Mouse (Mus musculus): ENCODE measurements around the gene Fut9.

Gene Fut9

DNA sequence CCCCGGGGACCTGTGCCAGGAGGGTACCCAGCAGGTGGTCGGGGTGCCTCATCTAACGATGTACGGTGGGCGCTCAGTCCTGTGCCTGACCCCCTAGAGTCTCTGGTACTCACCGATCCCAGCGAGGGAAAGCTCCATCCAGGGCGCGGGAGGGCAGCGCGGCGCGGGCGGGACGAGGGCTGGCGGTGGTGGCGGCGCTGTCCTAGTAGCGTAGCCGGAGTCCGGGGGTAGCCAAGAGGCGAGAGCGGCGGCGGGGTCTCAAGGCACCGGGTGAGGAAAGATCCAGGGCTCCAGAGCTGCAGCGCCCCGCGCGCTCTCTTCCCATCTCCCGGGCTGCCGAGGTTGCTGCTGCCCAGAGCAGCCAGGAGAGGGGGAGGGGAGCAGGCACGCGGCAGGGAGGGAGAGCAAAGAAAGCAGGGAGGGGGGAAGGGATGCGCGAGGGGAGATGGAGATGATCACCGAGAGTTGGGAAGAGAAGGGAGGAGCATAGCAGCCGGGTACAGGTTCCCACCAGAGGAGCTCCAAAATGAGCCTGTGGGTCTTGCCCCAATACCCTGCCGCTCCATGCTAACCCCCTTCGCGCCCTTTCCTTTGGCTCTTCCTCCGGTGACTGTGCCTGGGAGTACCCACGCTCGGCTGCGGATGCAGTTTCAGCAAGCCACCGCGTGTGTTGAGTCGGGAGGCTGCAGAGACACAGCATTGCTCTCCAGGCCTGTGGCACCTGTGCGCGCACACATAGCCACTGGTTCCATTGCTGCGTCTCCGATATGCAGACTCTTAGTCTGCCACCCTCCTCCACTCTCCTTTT lies at the start of gene Fut9:
Gene Fut9, minus strand, starts transcription at position 769 of the 808 bp plus-strand sequence.
- no peak for DNase-seq (ENCODE audit: low spot score)

DNA sequence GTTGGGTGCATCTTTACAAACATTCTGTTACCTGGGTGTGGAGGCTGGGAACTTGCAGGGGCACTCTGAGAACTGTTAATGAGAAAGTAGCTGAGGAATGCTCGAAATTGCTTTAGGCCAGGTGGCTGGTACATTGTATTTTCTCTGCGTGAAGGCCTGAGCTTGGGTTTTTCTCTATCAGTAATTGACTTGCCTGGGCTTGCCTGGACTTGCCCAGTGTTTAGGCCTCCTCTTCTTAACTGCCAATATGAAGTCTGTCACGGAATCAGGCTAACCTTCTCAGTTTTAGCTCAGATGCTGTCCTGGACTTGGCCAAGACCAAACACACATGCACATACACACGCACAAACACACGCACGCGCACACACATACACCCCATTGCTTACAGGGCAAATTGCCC lies 15.7 kb upstream of the Fut9 start:
- no peak for DNase-seq (ENCODE audit: low spot score)

DNA sequence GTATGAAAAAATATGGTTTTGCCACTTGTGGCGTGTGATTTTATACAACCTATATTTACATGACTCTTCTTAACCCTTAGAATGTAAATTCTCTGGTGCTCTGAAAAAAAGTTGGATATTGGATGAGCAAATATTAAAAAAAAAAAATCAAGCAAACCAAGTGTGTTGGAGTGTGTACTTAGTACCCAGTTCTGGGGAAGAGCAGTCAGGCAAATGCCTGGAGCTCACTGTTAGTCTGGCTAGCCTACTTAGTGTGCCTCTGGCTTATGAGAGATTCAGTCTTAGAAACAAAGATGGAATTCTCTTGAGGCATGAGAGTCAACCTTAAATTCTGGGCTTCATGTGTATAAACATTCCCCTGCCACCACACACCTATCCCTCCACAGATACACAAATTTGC lies 13.3 kb upstream of the Fut9 start:
- no peak for DNase-seq (ENCODE audit: low spot score)

DNA sequence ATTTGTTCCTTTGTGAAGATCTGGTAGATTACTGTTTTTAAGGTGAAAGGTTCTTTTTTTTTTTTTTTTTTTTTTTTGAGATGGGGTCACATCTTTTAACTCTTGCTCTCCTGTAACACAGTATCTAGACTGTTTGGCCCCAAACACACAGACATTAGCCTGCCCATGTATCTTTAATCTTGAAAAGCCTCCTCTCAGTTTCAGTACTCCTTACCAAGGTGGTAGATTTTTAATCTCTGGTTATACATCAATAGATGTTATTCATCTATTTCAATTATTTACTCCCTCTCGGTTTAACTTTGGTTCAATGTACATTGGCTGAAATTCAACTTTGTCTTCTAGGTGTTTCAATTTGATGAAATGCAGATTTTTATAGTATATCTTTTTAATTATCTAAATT lies 10.0 kb upstream of the Fut9 start:
- DNase-seq (ENCODE audit: low spot score), result no peak

DNA sequence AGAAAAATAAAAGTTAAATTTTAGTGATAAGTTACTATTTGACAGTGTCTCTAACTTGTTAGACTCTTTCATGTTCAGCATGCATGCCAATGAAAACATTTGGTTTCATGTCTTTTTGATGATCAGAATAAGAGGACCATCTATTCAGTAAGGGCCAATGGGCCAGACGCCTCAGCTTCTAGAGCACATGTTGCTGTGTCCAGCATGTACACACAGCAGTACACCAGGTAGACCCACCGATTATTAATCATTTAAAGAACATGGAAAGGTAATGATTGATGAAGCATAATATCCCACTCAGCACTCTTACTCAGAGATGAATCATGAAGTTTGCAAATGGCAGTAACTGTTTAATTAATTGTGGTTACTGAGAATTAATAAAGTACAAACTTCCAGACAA lies 1.7 kb upstream of the Fut9 start:
- no peak for DNase-seq (ENCODE audit: low spot score)

DNA sequence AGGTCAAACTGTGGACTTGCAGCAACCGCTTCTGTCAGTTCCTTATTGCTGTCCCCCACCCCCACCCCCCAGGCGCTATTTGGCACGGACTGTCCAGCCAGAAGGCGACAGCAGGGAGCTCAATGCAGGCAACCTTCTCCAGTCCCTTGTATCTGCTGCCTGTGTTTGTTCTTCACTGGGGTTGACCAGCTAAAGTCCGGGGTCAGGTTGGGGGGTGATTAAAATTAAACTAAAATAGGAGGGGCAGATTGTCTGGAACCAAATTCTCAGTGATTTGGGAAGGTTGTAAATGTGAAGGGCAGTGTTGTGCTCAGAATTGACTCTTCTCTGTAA lies 206 bp upstream of the Fut9 start:
- DNase-seq (ENCODE audit: low spot score), result no peak

DNA sequence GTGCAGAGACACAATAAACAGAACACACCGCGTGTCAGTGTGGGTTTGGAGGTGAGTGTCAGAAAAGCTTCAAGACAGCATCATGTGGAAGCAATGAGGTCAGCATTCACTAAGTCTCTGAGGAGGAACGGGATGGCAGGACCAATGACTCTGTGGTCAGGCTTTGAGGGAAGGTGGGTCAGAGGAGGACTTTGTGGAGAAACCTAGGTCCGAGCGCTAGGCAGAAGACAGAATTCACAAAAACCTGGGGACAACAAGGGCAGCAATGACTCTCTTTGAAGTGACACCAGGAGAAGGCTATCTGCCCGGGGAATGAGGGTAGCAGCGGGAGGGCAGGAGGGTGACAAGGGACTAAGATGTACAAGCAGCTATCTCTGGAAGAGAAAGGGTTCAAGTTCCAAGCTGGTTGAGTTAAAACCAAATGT lies 981 bp downstream of the Fut9 start:
- no peak for DNase-seq (ENCODE audit: low spot score)

DNA sequence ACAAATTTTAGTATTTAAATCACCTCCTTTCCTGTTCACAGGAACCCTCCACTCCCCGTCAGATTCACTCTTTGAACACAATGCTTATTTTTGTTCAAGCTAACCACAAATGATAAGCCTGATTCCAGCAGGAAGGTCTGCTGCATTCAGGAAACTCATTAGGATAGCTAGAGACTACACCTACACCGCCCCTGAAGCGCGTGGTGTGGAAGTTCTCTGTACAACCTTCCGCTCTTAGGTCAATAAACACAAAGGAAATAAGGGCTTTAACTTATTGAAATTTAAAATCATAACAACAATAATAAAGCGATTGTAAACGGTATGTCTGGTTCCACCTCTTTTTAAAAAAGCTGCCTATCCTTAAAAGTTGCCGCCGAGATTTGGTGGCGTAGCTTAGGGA lies 1.6 kb downstream of the Fut9 start:
- no peak for DNase-seq (ENCODE audit: low spot score)

DNA sequence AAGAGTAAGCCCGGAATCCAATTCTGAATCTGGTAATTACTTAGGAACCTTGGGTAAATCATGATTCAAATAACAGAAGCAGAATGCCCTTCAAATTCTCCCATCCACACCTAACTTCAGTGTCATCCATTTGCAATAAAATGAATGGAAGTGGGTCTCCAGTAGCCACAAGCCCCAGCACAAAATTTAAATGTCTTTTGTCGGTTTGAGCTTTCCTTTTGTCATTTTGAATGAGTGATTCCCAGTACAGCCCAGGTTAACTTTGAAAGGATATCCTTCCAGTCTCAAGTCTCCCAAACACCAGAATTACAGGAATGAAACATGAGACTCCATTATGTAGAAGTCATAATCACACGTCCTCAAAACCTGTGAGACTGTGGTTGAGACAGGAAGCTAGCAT lies 3.9 kb downstream of the Fut9 start:
- no peak for DNase-seq (ENCODE audit: low spot score)

DNA sequence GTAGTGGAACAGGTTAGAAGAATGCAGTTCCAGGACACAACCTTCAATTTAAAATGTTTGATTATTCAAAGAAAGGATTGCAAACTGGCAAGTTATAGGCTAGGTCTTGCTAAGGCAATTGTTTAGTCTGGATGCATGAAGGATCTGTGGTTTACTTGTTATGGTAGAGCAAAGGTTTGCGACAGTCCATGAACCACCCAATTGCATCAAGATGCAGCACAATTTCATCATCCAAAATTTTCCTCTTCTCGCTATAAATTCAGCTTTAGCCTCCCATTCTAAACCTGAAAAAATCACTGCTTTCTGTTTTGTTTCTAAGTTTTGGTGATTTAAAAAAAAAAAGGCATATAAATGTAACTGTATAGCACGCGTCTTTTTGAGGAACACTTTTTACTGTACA lies 14.8 kb downstream of the Fut9 start:
- DNase-seq (ENCODE audit: low spot score), result no peak

DNA sequence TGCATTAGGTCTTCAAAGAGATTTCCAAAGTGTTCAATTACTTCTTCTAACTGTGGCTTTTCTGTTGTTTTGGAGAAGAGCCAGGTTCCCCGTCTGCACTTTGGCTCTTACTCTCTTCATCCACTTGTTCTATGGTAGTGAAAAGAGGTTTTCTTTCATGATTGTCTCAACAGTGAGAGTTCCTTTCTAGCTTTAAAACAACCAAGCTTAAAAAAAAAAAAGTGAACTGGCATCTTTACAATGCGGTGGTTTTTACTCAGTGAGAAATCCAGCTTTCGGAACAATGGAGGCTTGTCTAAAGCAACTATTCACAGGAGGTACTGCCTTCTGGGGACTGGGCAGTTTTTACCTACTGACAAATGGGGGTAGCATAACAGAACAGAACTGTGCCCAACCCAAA lies 31.4 kb downstream of the Fut9 start:
- no peak for DNase-seq (ENCODE audit: low spot score)

DNA sequence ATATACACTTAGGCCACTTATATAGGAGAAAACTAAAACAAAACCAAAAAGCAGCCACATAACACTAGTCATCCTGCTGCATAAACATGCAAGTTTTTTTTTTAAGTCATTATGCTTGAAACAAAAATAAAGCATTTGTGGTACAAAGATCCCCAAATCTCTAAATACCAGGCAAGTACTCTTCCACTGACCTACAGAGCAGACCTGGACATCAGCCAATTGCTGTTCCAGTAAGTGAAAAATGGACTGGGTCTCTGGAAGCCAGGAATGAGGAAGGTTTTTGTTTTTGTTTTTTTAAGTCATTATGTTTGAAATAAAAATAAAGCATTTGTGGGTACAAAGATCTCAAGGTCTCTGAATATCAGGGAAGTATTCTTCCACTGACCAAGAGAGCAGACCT lies 37.0 kb downstream of the Fut9 start:
- DNase-seq (ENCODE audit: low spot score), result no peak

DNA sequence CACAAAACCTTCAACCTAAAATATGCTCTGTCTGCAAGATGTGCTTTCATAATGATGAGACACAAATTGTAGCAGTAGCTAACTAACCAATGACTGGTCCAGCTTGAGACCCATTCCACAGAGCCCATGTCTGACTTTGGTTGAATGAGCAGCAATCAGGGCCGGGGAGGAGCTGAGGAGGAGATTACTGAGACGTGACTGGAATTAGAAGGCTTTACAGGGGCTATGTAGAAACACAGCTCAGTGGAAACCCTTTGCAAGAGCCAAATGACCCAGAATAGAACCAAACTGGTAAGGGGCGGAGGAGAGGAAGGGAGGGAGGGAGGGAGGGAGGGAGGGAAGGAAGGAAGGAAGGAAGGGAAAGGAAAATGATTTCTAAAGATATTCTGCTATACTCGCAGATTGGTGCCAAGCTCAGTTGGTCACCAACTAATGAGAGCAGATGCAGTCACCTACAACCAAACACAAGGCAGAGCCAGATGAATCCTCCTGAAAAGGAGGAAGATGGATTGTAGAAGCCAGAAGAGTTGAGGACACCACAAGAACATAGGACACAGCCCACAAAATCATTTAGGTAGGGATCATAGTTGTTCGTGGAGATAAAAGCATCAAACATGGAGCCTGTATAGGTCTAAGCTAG lies 42.0 kb downstream of the Fut9 start:
- no peak for DNase-seq (ENCODE audit: low spot score)

DNA sequence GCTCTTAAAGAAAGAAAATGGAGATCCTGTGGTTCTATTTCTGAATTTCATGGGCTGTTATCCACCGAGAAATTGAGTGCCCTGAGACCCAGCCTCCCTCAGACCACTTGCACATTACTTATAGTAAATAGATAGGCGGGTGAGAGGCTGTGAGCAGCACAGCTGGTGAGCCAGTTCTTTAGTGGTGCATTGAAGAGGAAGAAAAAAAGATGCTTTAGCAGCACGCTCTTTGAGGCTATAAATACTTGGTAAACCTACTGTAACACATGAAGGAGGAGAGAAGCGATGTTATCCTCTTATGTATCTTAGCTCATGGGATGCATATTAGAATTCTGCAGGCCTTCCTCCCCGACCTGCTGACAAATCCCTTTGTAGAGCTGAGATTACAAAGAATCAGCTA lies 58.5 kb downstream of the Fut9 start:
- DNase-seq (ENCODE audit: low spot score), result no peak

DNA sequence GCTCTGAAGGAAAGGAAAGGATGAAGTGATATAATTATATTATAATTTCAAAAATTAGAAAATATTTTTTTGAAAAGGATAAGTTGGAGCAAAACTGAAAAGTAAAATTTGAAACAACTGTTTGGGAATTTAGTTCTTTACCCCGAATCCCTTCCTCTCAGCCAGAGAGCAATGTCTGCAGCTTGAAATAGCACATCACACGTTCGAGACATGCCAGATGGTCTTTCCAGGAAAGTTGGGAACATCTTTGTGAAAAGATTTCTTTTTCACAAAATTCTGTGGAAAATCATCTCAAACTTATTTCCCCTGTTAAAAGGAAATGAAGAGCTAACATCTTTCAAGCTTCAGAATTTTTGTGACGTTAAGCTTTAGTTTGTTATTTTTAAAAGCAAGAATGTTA lies 61.3 kb downstream of the Fut9 start:
- DNase-seq (ENCODE audit: low spot score), result no peak

DNA sequence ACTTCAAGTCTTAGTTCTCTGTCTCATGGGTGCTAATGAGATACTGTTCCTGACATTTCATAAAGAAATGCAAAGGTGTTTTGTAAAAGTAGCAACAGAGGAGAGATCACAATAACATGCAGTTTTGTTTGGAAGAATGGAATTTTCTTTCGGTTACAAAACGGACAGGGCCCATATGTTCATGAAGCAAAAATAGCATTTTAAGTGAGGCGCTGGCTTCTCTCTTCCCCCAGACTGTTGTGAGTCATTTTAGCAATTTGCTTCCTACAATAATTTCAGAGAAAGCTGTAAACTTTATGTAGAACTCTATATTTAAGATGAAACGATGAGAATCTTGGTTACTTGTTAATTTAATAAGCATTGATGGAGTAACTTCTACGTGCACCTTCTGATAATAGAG lies 78.5 kb downstream of the Fut9 start:
- no peak for DNase-seq (ENCODE audit: low spot score)

DNA sequence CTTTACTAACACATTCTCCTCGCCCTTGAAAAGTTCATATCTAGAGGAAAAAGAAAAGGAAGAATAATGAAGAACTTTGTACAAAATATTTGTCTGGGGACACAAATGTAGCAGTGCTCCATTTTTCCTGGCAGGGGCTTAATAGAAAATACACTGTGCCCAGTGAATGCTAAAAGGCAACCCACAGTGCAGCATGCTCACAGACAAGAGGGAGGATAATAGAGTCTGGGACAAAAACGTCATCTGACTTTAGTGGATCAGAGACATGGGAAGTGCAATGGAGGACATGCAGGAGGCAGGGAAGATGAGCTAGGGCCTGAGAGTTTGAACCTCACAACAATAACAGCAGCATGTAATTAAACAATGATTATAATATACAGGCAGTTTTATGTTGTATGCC lies 86.1 kb downstream of the Fut9 start:
- DNase-seq (ENCODE audit: low spot score), result no peak

DNA sequence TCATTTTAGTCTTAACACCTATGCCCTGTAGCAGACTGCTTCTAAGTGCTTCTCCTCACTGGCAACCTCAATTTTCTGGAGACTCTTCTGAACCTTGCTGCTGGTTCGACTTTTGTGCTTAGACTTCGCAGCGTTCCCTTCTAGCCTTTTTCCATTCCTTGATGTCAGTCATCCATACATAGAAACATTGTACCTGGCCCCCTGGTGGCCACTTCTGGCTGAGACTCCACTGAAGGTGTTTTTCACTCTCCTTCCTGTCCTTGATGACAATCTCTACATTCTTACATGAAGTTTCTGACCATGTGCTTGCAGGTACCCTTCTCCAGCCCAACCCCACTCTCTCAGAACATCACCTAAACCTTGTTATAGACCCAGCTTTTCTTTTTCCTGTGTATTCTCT lies 115.1 kb downstream of the Fut9 start:
- no peak for DNase-seq (ENCODE audit: low spot score)

DNA sequence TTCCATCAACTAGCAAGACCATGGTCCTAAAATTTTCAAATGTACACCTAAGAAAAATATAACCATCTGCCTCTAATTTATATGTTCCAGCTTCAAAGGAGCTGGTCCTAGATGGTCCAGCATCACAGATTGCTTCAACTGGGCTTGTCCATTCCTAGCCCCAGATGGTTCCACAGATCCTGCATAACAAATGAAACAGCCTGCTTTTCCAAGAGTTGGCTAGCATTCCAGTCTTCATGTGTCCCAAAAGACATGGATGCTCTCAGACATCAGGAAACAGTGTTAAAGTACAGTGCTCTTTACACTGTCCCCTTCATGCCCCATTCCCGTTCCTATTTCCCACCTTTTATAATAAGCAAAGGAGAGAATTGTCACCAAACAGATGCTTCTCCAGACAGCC lies 135.8 kb downstream of the Fut9 start:
- no peak for DNase-seq (ENCODE audit: low spot score)

DNA sequence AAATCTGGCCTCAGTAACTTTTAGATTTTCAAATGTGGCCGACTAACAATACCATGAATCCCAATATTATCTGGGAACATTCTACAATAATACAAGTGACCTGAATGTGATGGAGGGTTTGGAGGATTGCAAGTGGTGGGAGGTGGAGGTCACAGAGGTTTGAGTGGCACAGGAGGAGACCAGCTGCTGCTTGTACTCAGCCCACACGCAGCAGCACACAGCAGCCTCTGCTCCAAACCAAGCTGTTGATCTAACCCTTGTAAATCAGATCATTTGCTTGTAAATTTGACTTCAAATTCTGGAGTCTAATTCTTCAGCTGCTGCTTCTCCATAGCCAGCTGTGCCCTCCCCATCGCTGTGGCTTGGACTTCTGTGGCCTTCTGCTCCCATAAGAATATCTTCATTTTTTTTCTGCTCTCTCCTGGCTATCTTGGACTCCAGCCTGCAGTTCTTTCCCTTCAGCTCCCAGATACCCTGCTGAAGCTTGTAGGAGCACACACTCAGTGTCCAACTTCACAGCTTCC lies 138.8 kb downstream of the Fut9 start:
- no peak for DNase-seq (ENCODE audit: low spot score)

DNA sequence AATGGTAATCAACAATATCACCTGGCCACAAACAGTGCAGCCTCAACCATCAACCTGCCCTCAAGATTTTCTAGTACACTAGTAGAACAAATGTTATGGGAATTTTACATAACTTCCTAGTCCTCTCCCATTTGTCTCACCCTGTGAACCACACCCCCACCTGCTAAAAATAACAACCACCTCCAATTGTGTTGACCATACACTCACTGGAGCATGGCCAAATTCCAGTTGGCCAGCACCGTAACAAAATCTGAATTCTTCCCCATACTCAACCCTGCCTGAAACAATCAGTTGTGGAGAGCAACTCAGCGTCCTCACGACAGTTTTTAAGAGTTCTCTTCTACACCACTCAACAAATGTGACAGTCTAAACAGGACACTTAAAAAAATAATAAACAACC lies 141.3 kb downstream of the Fut9 start:
- no peak for DNase-seq (ENCODE audit: low spot score)

DNA sequence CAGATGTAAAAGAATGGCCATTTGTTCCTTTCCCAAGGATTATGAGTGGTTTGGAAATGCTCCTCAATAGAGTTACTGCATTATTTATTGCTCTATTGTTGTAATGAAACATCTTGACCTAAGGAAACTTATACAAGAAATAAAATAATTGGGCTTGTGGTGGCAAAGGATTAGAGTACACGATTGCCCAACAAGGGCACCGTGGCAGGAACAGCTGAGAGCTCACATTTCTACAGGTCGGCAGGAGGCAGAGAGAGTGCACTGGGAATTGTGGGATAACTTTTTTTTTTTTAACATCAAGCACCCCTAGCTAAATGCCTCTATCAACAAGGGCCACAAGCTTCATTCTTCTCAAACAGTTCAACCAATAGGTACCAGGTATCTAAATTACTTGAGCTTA lies 148.1 kb downstream of the Fut9 start:
- no peak for DNase-seq (ENCODE audit: low spot score)

DNA sequence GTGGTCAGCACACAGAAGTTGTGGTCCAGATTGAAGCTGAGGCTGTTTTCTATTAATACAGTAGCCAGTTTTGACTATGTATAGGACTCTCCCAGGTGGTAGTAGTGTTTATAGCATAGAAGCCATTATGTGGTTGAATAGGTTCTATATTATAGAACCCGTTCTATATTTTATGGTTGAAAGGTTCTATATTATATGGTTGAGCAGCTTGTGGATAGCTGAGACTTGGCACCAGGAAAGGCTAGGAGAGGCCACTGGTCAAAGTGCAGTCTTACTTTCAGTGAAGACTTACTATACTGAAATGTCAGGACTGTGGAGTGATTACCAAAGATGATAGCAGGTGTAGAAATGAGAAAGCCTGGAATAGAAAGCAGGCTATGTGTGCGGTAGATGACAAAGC lies 151.9 kb downstream of the Fut9 start:
- DNase-seq (ENCODE audit: low spot score), result no peak

DNA sequence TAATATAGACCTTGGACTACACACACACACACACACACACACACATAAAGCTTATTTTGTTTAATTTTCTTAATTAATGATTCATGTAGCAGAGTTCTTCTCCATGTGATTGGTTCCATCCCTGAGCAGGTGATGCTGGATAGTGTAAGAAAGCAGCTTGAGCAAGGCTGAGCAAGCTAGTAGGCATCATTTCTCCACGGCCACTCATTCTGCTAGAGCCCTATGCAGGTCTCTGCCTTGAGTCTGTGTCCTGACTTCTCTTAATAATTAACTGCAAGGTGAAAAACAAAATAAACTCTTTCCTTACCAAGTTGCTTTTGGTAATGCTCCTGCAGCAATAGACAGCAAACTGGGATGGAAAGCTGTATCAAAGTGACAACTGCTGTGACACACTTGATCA lies 152.5 kb downstream of the Fut9 start:
- DNase-seq (ENCODE audit: low spot score), result no peak
